Mouse (Mus musculus) hindbrain, embryonic 15.5 days (tissue): Measurements from ENCODE around the gene Nt5e. TPM values are rescaled to one million over a fixed set of nuclear protein-coding genes. Genes with fewer than 3 reads are reported as not detected.

ENCODE experiments used
- ATAC-seq: fragments of 200-750 bp; cut with Nextera tagmentation; 2 replicates; pipeline ENCODE4 v1.8.0; 2017; ENCODE audit warnings: low read depth, moderate number of reproducible peaks, moderate TSS enrichment; ENCODE audit not compliant: low FRiP score
- H3K27ac ChIP-seq: fragments of 300-500 bp; sonication (generic); replicated peaks from 2 replicates; pipeline ENCODE4 v1.5.1; 2015; ENCODE audit warnings: mild to moderate bottlenecking, inconsistent platforms
- H3K27me3 ChIP-seq: fragments of 300-500 bp; sonication (generic); 2 replicates; pipeline ENCODE4 v1.6.1; 2015; ENCODE audit warnings: control low read depth, inconsistent platforms
- H3K36me3 ChIP-seq: fragments of 300-500 bp; sonication (generic); 2 replicates; pipeline ENCODE4 v1.6.1; 2015; ENCODE audit warnings: control low read depth, inconsistent platforms
- H3K4me1 ChIP-seq: fragments of 300-500 bp; sonication (generic); replicated peaks from 2 replicates; pipeline ENCODE4 v1.6.1; 2015; ENCODE audit warnings: control low read depth, inconsistent platforms
- H3K4me2 ChIP-seq: fragments of 300-500 bp; sonication (generic); 2 replicates; pipeline ENCODE4 v1.6.1; 2015; ENCODE audit warnings: moderate library complexity, mild to moderate bottlenecking, inconsistent platforms
- H3K4me3 ChIP-seq: fragments of 300-500 bp; sonication (generic); 2 replicates; pipeline ENCODE4 v1.5.1; 2015; ENCODE audit warnings: mild to moderate bottlenecking, inconsistent platforms
- H3K9ac ChIP-seq: fragments of 300-500 bp; sonication (generic); 2 replicates; pipeline ENCODE4 v1.6.1; 2015; ENCODE audit warnings: inconsistent platforms
- H3K9me3 ChIP-seq: fragments of 300-500 bp; sonication (generic); 2 replicates; pipeline ENCODE4 v1.6.1; 2016; ENCODE audit warnings: control low read depth, inconsistent platforms
- WGBS: fragments of 180-500 bp; shearing (Covaris S2); methylation state at CpG from one replicate; pipeline ENCODE4 v1.1.7; 2015; 5-methylcytosine and 5-hydroxymethylcytosine counted together
- polyA plus RNA-seq: library from polyadenylated mRNA; unstranded; fragments of >200 nt; fragmentation: Nextera tagmentation; extraction: Ambion mirVana; gene quantifications from 2 replicates; pipeline ENCODE4 v1.2.1, GENCODE M21; 2015

The Nt5e gene
- polyA plus RNA-seq, 1 experiment from 2014 or later, result 1.2 TPM

GRCm38 (mm10) chr9:88367751-88368150 is 40.8 kb downstream of the Nt5e start:
- no peaks in the 10 kb centered on the region for H3K4me1 ChIP-seq
- ATAC-seq, result no peak
- no peaks in the 10 kb centered on the region for H3K27me3 ChIP-seq
- H3K36me3 ChIP-seq, result 0 out of 2 replicates have a peak, but pooled peaks cover 5% of the 10 kb centered on the region
- no peaks in the 10 kb centered on the region for H3K9me3 ChIP-seq
- H3K9ac ChIP-seq, result no peak overlapping the region
- WGBS, result 68% methylated on average over 1 of the region's 1 CpGs
- no peak overlapping the region for H3K4me3 ChIP-seq
- H3K27ac ChIP-seq, result no peak overlapping the region
- no peak overlapping the region for H3K4me2 ChIP-seq

- ATAC-seq, result no peak
These were observed 41.5 kb downstream of the Nt5e start for GRCm38 (mm10) chr9:88368476-88368875.

GRCm38 (mm10) chr9:88369666-88370065 is 42.7 kb downstream of the Nt5e start:
- H3K27ac ChIP-seq, result no peak overlapping the region
- no peaks in the 10 kb centered on the region for H3K27me3 ChIP-seq
- no peaks in the 10 kb centered on the region for H3K9me3 ChIP-seq
- no peaks in the 10 kb centered on the region for H3K4me1 ChIP-seq
- WGBS, result 81% methylated on average over 2 of the region's 2 CpGs
- no peak overlapping the region for H3K4me2 ChIP-seq
- H3K9ac ChIP-seq, result no peak overlapping the region
- ATAC-seq, result no peak
- no peak overlapping the region for H3K4me3 ChIP-seq
- H3K36me3 ChIP-seq, result peaks cover 7% of the 10 kb centered on the region; the same call in 1 of the 2 replicates

More at GRCm38 (mm10) chr9:88368476-88368875, 41.5 kb downstream of the Nt5e start:
- Histone ChIP-seq H3K9me3 (no peaks in the 10 kb centered on the region), H3K9ac (no peak overlapping the region), H3K27me3 (no peaks in the 10 kb centered on the region), H3K36me3 (0 out of 2 replicates have a peak, but pooled peaks cover 5% of the 10 kb centered on the region), H3K4me3 (no peak overlapping the region), H3K4me1 (no peaks in the 10 kb centered on the region), H3K4me2 (no peak overlapping the region), H3K27ac (no peak overlapping the region)
- WGBS, result 90% methylated on average over 5 of the region's 5 CpGs

GRCm38 (mm10) chr9:88371201-88371600 is 44.2 kb downstream of the Nt5e start:
- Histone ChIP-seq H3K36me3 (peaks cover 10% of the 10 kb centered on the region; the same call in 1 of the 2 replicates), H3K4me1 (no peaks in the 10 kb centered on the region), H3K27ac (no peak overlapping the region), H3K27me3 (no peaks in the 10 kb centered on the region), H3K9me3 (no peaks in the 10 kb centered on the region), H3K4me3 (no peak overlapping the region), H3K4me2 (no peak overlapping the region), H3K9ac (no peak overlapping the region)
- WGBS, result 91% methylated on average over 2 of the region's 2 CpGs
- no peak for ATAC-seq

- ATAC-seq, result no peak
- WGBS, result 92% methylated on average over 2 of the region's 2 CpGs
These were observed 46.0 kb downstream of the Nt5e start for GRCm38 (mm10) chr9:88373001-88373400.

GRCm38 (mm10) chr9:88377483-88377882 is 50.5 kb downstream of the Nt5e start:
- 82% methylated on average over 5 of the region's 5 CpGs for WGBS
- no peak overlapping the region for H3K9ac ChIP-seq
- H3K4me1 ChIP-seq, result no peaks in the 10 kb centered on the region
- no peak overlapping the region for H3K4me2 ChIP-seq
- H3K27me3 ChIP-seq, result no peaks in the 10 kb centered on the region
- H3K36me3 ChIP-seq, result peaks cover 34% of the 10 kb centered on the region
- H3K9me3 ChIP-seq, result no peaks in the 10 kb centered on the region
- no peak overlapping the region for H3K4me3 ChIP-seq
- no peak for ATAC-seq
- no peak overlapping the region for H3K27ac ChIP-seq

More at GRCm38 (mm10) chr9:88373001-88373400, 46.0 kb downstream of the Nt5e start:
- Histone ChIP-seq H3K27ac (no peak overlapping the region), H3K4me3 (no peak overlapping the region), H3K9ac (no peak overlapping the region), H3K4me1 (no peaks in the 10 kb centered on the region), H3K36me3 (peaks cover 12% of the 10 kb centered on the region; the same call in 1 of the 2 replicates), H3K27me3 (no peaks in the 10 kb centered on the region), H3K9me3 (no peaks in the 10 kb centered on the region), H3K4me2 (no peak overlapping the region)

GRCm38 (mm10) chr9:88379057-88379456 is 52.1 kb downstream of the Nt5e start:
- Histone ChIP-seq H3K4me3 (no peak overlapping the region), H3K36me3 (peaks cover 42% of the 10 kb centered on the region), H3K27ac (no peak overlapping the region), H3K27me3 (no peaks in the 10 kb centered on the region), H3K4me1 (no peaks in the 10 kb centered on the region), H3K9ac (no peak overlapping the region), H3K4me2 (no peak overlapping the region), H3K9me3 (no peaks in the 10 kb centered on the region)
- no peak for ATAC-seq
- WGBS, result 88% methylated on average over 3 of the region's 3 CpGs

- Histone ChIP-seq H3K4me3 (no peak overlapping the region), H3K4me2 (no peak overlapping the region), H3K27ac (no peak overlapping the region), H3K9ac (no peak overlapping the region), H3K9me3 (no peaks in the 10 kb centered on the region), H3K36me3 (peaks cover 42% of the 10 kb centered on the region), H3K4me1 (no peaks in the 10 kb centered on the region), H3K27me3 (no peaks in the 10 kb centered on the region)
- no peak for ATAC-seq
- 80% methylated on average over 7 of the region's 7 CpGs for WGBS
These were observed 53.1 kb downstream of the Nt5e start for GRCm38 (mm10) chr9:88380076-88380475.

- H3K9ac ChIP-seq, result no peak overlapping the region
- no peak for ATAC-seq
- 91% methylated on average over 1 of the region's 1 CpGs for WGBS
- no peak overlapping the region for H3K4me3 ChIP-seq
- no peaks in the 10 kb centered on the region for H3K27me3 ChIP-seq
- no peaks in the 10 kb centered on the region for H3K4me1 ChIP-seq
- H3K27ac ChIP-seq, result no peak overlapping the region
- peaks cover 46% of the 10 kb centered on the region for H3K36me3 ChIP-seq
- H3K9me3 ChIP-seq, result no peaks in the 10 kb centered on the region
- H3K4me2 ChIP-seq, result no peak overlapping the region
These were observed 53.5 kb downstream of the Nt5e start for GRCm38 (mm10) chr9:88380542-88380941.

- 75% methylated on average over 5 of the region's 5 CpGs for WGBS
These were observed 61.8 kb downstream of the Nt5e start for GRCm38 (mm10) chr9:88388826-88389225.

GRCm38 (mm10) chr9:88394852-88395251 is 67.9 kb downstream of the Nt5e start:
- no peak overlapping the region for H3K27ac ChIP-seq
- H3K27me3 ChIP-seq, result no peaks in the 10 kb centered on the region
- ATAC-seq, result no peak
- H3K9me3 ChIP-seq, result no peaks in the 10 kb centered on the region
- H3K4me1 ChIP-seq, result no peaks in the 10 kb centered on the region
- no peak overlapping the region for H3K4me2 ChIP-seq
- peaks cover 40% of the 10 kb centered on the region for H3K36me3 ChIP-seq
- H3K9ac ChIP-seq, result no peak overlapping the region
- no peak overlapping the region for H3K4me3 ChIP-seq
- 60% methylated on average over 8 of the region's 8 CpGs for WGBS

More at GRCm38 (mm10) chr9:88388826-88389225, 61.8 kb downstream of the Nt5e start:
- Histone ChIP-seq H3K27me3 (no peaks in the 10 kb centered on the region), H3K27ac (no peak overlapping the region), H3K4me2 (no peak overlapping the region), H3K9me3 (no peaks in the 10 kb centered on the region), H3K4me1 (no peaks in the 10 kb centered on the region), H3K4me3 (no peak overlapping the region), H3K36me3 (peaks cover 39% of the 10 kb centered on the region), H3K9ac (no peak overlapping the region)
- ATAC-seq, result no peak

GRCm38 (mm10) chr9:88398461-88398860 is 71.5 kb downstream of the Nt5e start:
- 91% methylated on average over 1 of the region's 1 CpGs for WGBS
- ATAC-seq, result no peak
- Histone ChIP-seq H3K27ac (no peak overlapping the region), H3K4me1 (no peaks in the 10 kb centered on the region), H3K9me3 (no peaks in the 10 kb centered on the region), H3K27me3 (no peaks in the 10 kb centered on the region), H3K4me3 (no peak overlapping the region), H3K9ac (no peak overlapping the region), H3K36me3 (peaks cover 44% of the 10 kb centered on the region), H3K4me2 (no peak overlapping the region)

- Histone ChIP-seq H3K4me3 (no peak overlapping the region), H3K9me3 (no peaks in the 10 kb centered on the region), H3K4me2 (no peak overlapping the region), H3K36me3 (peaks cover 23% of the 10 kb centered on the region), H3K27ac (no peak overlapping the region), H3K4me1 (no peaks in the 10 kb centered on the region), H3K9ac (no peak overlapping the region), H3K27me3 (no peaks in the 10 kb centered on the region)
- ATAC-seq, result no peak
- WGBS, result 61% methylated on average over 10 of the region's 10 CpGs
These were observed 77.1 kb downstream of the Nt5e start for GRCm38 (mm10) chr9:88404088-88404487.
